Mouse (Mus musculus): ENCODE measurements around the gene Bloc1s3.
"Not testable (repeated sequence)": the region's sequence is repeated elsewhere in the genome, so short reads cannot be mapped to it uniquely, and the experiment has no call there.

Bloc1s3 gene

DNA sequence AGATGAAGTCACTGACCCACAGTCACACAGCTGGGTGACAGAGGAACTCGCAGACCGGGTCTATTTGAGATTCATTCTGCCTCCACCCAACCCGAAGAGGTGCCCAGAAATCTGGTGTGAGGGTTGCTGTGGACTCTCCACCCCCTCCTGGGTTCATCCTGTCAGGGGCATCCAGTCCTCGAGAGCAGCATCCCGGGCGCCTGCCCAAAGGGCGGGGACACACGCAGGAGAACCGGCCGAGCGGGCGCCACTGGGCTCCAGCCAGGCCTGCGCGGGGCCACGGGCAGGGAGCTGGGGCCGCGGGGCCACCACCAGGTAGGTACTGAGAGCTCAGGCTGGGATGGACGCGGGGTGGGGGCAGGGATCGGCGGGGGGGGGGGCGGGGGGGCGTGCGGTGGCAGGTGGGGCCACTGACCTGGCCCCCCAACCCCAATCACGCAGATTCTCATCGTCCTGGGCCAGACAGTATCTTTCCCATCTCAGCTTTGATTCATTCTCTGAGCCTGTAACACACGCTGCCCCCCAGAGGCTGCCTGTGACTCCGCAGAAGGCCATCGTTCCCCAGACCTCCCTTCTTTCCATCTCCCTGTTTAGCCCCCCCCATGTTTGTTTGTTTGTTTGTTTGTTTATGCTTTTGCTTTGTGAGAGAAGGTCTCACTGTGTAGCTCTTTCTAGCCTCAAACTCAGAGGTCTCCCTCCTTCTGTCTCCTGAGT lies 9.6 kb upstream of the Bloc1s3 start, which contains the start of gene Nkpd1:
TSS of gene Nkpd1 (plus strand) at position 187 of the 714 bp plus-strand sequence.
- DNase-seq, result peak in 1 of 2 experiments; percentile 66

DNA sequence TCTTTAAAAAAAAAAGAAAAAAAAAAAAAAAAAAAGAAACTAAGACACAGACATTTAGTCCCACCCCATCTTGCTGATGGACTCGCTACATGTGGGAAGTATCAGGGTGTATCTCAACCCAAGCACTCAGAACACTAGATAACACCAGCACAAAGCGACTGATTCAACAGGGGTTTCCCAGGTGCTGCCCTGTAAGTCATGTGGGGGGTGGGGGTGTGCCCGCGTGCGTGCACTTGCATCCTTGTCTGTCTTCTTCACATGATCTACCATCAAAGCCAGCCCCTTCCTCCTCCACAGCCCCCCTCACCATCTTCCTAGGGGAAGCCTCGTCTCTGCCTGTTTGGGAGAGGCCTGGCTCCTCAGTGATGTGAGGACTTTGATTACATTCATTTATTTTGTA lies 4.2 kb upstream of the Bloc1s3 start:
- no peak for DNase-seq

DNA sequence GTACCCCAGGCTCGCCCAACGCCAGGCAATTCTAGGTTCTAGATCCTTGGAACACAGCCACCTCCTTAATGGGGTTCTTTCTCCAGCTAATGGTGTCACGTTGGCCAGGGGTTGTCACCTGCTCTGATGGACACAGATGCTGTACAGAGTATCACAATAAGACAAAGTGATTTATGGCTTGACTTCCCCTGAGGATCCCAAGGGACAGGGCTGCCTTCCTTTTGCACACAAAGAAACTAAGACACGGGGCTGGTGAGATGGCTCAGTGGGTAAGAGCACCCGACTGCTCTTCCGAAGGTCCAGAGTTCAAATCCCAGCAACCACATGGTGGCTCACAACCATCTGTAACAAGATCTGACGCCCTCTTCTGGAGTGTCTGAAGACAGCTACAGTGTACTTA lies 3.8 kb upstream of the Bloc1s3 start:
- DNase-seq, result not testable (repeated sequence)

DNA sequence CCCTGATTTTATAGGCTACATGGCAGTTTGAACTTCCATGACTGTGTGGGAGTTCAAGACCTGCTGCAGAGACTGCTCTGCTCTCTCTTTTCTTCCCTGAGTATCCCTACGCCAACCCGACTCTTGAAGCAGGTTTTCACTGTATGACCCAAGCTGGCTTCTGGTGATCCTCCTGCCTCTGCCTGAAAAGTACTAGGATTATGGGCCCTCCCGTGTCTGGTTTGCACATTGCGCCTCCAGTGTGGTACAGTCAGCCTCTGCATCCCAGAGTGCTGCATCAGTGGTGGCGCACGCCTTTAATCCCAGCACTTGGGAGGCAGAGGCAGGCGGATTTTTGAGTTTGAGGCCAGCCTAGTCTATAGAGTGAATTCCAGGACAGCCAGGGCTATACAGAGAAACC lies 1.6 kb upstream of the Bloc1s3 start:
- no peak for DNase-seq

DNA sequence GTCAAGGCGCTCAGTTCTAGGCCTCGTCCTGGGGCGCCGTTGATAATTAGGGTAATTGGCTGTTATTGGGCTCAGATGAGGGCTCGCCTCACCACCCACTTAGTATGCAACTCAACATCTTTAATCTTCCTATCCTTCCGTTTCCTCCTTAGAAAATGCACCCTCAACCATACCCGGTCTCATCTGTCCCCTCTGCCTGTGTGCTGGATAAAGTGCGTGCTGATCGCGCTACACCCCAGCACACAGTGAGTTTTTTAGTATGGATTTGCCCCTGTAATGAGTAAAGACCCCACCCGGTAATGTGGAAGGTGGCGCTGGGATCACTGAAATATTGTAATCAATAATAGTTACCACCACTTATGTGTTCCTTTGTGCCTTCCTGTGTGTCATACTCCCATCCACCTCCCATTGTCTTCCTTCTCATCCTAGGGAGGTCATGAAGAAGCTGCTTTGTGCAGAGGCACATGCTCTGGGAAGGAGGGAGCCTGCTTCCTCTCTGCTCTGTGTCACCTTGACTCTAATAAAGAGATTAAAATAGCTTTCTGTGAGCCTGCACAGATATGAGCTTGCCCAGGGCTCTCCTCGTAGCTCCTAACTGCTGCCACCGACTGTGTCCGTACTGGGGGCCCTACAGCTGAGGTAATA lies 879 bp upstream of the Bloc1s3 start:
- DNase-seq, result no peak

DNA sequence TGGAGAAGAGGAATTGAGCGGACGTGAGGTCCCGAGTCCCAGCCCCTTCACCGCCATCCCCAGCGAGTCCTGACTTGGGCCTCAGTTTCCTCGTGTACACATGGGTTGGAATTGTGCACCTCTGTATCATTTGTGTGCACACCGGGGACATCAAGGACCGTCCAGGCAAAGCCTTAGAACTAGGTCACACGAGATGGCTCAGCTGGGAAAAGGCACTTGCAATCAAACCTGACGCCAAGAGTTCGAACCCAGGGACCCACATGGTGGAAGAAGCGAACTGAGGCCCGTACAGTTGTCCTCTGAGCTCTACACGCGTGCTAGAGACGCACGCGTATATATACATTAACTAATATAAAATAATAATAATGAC lies 570 bp downstream of the Bloc1s3 start:
- DNase-seq, result no peak

DNA sequence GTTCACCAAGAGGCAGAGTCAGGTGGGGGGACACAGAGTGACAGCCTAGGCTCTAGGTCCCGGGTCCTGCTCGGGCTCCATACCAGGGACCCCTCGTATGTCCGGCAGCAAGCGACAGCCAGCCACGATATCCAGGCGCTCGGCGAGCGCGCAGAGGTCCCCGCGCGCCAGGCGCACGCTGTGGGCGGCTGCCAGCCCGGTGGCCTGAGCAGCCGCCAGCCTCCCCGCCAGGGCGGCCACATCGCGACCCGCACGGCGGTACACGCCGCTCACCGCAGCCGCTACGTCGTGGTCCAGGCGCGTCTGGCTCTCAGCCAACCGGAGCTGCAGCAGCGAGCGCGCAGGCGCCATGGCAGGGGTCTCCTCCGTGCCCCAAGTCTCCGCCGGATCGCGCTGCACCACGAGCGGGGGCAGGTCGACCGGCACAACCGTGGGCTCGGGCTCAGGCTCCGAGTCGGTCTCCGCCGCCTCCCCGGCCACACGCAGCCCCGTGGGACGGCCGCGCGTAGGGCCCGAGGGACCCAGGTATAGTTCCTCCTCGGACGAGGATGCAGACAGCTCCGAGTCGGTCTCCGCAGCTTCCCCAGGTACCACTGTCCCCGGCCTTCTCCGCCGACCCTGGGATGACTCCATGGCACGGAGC lies 1.1 kb downstream of the Bloc1s3 start:
- peak in 1 of 2 experiments; percentile 77 for DNase-seq

DNA sequence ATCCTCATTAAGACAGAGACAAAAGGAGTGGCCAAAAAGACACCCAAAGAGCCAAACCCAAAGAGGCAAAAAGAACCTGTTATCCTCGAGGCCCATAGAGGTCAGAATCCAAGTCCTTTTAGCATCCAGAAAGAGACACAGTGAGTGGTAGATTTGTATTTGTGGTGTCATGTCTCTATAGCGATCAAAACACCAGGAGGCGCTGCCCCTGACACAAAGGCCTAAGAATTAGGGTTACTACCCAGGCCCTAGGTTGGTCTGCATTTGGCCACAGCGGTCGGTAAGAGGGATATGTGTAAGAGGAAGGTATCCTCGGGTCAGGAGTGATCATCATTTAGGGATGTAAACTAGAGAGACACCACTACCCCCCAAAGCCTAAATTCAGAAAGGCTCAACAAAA lies 1.8 kb downstream of the Bloc1s3 start:
- DNase-seq, result no peak

DNA sequence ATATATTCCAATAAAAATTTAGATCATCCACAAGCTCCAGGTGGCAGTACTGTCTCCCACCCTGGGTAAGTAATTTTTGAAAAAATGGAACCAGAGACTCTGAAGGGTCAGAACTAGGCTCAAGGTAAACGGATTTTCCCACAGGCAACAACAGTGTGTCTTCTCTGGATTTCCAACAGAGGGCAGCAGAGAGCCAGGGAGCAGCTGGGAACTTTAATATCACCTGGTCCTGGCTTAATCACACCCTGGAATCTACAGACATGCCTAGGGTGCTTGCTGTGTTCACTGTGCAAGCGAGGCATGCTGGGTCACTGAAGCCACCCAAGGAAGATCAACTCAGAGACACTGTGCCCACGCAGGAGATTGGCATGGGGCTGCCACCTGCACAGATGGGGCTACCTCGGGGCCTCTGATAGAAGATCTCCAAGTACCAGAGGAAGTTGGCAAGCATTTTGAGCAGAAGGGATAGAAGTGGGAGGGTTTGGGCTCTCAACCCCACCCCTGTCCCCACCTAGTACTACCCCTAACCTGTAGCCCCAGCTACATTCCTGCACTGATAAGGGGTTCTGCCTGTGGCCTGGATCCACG lies 4.6 kb downstream of the Bloc1s3 start:
- DNase-seq, result peak; percentile 54 to 75

DNA sequence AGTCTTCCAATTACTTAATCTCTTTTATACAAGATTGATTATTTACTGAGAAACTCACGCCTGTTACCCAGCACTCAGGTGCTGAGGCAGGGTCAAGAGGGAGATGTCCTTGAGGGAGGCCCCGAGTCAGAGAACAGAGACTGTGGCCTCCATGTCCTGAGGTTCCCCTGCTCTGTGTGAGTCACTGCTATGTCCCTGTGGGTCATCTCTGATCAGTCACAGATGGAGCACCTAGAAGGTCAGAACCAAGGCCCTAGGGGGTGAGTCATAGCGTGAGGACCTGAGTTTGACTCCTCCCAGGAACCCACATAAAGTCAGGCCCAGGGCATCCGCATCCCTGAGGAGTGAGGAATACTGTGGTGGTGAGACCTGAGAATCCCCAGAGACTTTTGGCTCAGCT lies 6.5 kb downstream of the Bloc1s3 start:
- DNase-seq, result peak in 1 of 2 experiments; percentile 52

DNA sequence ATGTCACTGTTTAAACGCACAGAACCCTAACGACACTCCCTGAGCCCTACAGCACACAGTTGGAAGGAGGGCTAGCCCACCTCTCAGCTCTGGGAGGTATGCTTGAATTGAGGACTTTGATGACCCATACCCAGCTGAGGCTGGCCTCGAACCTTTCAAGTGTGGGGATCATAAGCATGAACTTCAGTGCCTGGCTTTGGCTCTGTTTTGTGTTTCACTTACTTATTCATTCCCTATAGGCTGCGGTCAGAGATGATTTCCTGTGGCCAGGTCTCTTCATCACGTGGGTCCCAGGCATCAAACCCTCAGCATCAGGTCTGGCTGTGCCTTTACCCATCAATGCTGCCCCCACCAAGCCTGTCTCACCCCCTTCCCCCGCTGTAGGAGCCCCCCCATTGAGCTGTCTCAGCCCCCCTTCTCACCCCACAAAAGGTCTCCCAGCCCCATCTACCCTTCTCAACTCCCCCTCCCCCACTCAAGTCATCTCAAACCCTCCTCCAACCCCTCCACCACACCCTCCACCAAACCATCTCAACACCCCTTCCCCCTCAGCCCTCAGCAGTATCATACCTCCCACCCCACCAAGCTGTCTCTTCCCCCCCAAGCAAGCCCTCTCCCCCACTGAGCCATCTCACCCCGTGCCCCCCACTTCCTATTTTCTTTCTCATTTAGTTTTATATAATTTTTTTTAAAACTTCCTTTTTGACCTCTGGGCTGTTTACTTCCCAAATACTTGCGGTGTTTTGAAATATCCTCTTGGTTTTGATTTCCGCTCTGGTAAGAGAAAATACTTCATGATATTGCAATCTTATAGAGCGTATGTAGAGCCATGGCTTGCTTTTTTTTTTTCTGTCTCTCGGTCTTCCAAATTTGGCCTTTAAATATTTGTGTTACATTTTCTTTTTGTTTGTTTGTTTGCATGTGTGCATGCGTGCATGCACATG lies 7.5 kb downstream of the Bloc1s3 start:
- DNase-seq, result no peak

DNA sequence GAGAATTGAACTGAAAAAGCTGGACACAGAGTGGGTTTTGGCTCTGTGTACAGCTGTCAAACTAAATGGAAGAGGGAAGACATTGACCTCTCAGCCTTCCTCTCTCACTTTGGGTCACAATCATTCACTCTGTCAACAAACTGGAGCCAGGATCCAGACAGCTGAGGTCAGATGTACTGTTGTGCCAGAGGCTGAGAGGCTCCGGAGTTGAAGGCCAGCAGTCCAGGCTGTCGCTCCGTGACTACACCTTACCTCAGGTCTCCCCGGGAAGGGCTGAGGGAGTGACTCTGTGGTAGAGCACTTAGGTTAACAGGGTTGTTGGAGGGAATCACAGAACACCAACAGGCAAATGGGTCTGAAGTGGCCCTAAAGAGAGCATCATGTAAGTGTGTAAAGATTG lies 9.8 kb downstream of the Bloc1s3 start:
- peak; percentile 57 to 58 for DNase-seq

DNA sequence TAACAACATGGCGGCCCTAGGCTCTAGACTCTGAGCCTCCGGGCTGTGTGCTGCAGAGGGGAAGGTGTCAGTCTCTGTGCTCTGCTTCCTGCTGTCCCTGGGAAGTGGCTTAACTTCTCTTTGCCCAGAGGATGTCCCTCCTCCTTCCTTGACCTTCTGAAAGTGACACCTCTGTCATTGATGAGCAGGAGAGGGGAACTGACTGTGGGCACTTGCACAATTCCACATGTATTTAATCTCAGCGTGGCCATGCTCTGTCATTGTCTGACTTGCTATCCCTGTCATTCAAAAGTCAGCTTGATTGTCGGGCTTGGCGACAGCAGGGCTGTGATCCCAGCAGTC lies 12.0 kb downstream of the Bloc1s3 start:
- DNase-seq, result no peak

DNA sequence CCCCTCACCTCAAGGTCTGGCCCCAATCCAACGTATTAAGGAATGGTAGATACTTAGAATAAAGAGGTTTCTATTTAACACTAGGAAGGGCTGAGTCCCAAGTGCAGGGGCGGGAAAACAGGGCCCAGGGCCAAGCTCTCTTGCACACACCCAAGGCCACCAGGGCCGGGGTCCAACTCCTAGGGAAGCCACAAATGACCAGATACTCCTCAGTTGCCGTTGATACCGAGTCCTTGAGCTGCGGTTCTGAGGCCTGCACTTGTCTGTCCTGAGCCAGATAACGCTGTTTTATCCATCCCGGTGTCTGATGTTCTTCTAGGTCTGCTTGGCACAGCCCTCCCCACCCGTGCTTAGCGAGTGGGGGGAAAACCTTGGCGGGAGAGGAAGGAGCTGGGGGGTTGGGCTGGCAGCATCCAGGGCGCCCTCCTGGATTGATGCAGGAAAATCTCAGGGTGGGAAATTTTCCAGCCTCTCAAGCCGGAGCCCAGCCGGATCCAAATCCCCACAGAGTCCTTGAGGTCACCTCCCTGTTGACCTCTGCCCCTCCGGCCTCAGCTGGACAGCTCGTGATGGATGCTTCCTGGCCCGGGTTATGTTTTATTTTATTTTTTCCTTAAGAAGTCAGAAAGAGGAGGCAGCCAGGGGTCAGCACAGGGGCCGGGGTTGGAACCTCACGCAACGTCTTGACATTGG lies 12.5 kb downstream of the Bloc1s3 start:
- DNase-seq, result peak; percentile 86 to 89

DNA sequence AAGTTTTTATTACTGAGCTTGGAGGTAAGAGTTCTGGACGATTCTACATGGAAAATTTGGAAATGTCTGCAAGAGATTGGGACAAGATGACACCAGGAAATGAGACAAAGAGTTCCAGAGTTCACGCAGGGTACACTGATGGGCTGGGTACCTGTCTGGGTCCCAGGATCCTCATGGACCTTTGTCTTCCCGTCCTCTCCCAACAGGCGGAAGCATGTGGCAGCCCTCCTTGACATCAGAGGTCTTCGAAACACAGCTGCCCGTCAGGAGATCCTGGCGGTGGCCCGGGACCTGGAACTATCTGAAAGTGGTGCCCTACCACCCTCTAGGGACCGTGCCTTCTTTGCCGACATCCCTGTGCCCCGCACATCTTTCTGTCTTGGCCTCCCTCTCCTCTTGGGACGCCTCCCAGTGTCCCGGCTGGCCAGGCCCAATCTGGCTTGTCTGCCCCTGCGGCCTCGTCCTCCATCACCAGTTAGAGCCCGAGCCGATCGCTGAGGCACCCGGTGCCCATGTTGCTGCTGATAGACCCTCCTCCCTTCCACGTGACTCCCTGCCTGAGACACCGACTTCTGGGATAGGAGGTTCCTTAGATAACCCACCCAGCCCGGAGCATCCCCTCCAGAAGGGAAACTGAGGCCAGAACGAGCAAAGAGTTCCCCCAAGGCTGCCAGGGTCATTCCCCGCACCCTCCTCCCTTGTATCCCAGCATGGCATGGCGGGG lies 13.3 kb downstream of the Bloc1s3 start:
- peak; percentile 55 to 76 for DNase-seq

DNA sequence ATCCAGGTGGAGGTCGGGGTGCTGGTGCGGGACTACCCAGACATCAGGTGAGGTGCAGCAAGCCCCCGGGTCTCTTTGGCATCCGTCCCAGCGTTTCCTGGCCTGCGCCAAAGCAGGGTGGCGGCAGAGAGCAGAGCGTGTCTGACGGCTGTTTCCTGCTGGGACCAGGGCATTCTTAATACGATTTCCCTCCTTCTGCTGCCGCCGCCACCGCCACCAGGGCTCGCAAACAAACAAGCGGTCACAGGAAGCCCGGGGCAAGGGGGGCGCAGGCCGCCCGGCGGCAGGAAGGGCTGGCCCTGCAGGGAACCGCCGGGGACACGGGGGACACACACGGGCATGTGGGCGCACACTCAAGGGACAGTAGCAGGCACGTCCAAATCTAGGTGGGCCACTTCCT lies 16.4 kb downstream of the Bloc1s3 start:
- DNase-seq, result peak; percentile 85 to 87

DNA sequence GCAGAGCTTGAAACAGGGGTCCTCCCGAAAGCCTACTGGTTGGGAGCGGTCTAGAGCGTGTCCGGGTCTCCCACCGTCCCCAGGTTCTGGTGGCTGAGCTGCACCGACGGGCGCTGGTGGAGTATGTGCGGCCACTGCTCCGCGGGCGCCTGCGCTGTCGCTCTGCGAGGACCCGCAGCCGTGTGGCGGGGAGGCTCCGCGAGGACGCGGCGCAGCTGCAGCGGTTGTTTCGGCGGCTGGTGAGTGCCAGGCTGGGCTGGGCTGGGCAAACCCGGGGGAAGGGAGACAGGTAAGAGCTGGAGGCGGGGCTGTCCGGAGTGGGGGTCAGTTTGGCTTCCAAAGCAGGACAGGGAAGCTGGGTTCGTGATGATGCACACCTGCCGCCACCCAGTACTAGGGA lies 18.6 kb downstream of the Bloc1s3 start:
- no peak for DNase-seq

DNA sequence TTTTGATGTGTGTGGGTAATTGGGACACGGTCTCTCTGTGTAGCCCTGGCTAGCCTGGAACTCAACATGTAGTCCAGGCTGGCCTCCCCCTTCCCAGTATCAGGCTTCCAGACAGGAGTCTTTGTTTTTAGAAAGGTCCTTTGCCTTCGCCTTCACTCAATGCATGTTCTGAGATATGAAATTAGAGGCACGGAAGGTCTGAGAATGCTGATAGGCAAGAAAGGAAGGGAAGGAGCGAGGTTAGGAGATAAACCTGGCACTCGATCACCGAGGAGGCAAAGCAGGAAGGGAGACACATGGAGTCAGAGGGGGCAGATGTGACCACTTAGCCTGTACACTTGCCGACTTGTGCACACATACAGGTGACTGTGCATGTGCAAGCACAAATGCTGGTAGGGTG lies 21.6 kb downstream of the Bloc1s3 start:
- DNase-seq, result no peak

DNA sequence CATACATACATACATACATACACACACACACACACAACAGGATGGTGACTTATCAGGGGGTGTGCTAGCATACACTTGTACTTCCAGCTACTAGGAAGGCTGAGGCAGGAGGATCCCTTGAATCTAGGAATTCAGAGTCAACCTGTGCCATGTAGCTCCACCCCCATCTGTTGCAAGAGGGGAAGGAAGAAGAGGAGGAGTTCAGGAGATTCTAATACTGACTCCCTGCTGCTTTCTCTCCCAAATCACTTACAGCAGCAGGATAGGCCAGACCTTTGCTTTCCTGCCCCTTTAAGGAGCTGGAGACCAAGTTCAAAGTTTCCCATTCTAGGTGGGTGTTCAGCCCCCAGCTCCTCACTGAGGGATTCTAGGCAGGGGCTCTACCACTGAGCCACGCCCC lies 22.7 kb downstream of the Bloc1s3 start:
- no peak for DNase-seq

DNA sequence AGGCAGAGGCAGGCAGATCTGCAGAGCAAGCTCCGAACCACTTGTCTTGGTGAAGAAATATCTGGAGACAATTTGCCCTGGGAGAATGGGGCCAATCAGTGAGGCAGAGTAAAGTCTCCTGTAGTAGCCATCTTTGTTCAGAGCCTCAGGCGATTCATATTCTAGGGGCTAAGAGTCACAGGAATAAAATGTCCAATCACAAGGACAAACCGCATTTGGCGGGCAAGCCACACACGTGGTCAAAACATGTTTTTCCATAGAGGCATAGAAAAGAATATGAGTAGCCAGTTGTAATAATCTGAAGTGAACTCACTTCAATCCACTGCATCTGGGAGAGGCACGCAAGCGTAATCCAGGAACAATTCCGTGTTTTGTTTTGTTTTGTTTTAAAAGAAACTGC lies 24.9 kb downstream of the Bloc1s3 start:
- no peak for DNase-seq

DNA sequence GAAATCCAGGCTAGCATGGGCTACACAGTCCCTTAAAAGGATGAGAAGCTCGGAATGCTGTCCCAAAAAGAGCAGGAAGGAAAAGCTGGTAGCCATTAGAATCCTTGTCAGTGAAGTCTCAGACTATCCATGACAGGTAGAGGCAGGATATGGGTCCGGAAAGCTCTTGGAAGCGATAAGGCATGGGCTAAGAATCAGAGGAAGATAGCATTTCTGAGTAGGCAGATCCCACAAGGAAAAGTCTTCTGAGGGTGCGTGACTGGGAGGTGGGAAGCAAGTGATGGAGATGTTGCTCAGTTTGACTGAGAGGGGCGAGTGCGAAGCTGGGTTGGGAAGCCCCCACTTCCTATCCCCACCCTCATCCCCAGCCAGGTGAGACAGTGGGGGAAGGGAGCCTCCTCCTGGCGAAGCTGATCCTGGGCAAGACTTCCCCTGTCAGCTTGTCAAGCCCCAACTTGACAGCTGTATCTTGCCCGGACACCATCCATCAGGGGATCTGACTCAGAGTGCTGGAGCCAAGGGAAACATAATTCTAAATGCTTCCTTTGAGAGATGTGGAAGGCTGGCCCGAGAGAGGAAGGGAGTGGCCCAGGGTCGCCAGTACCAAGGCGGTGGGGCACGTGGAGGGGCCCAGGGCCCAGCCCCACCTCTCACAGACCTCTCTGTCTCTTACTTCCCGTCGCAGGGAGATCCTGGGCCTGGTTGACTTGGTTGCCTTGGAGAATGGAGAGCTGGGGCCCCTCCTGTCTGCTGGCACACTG lies 30.4 kb downstream of the Bloc1s3 start:
- peak; percentile 72 to 85 for DNase-seq
